Mouse (Mus musculus) megakaryocyte, embryonic 14.5 days (primary cell): ENCODE measurements at regions not wholly inside any gene's neighbourhood (a gene's known extent, or its start where the extent isn't known, plus 50 kb on each side); places are given as distances from the start of the nearest gene placed in this dataset.

Experiments used
- FLI1 ChIP-seq: IDR thresholded peaks from 2 replicates; pipeline ENCODE4 v1.6.1; 2012; ENCODE audit warnings: low read length, inconsistent platforms, mixed read lengths
- GATA1 ChIP-seq: IDR thresholded peaks from 3 replicates; pipeline ENCODE4 v1.6.1; 2012; ENCODE audit warnings: mixed read lengths, low read length, inconsistent platforms, borderline replicate concordance

- no peak for TF ChIP-seq GATA1
- TF ChIP-seq FLI1 = no peak
These were observed 286.3 kb downstream of the 1500009L16Rik start for GRCm38 (mm10) chr10:84008923-84009322.
